Mouse (Mus musculus) testis, postnatal 14 days (tissue): ENCODE data around the gene Dhx16.

Experiments
- DNase-seq: peaks from one replicate; pipeline ENCODE4 v3.0.0; 2021; ENCODE audit warnings: low spot score

Dhx16 gene

GRCm38 (mm10) chr17:35860831-35861197 is 18.8 kb upstream of the Dhx16 start:
- DNase-seq: no peak

- peak; percentile 85 for DNase-seq
These were observed 18.3 kb upstream of the Dhx16 start, which contains the start of gene Nrm for GRCm38 (mm10) chr17:35861198-35861857. TSS of gene Nrm (plus strand) at chr17:35861318.

DNA sequence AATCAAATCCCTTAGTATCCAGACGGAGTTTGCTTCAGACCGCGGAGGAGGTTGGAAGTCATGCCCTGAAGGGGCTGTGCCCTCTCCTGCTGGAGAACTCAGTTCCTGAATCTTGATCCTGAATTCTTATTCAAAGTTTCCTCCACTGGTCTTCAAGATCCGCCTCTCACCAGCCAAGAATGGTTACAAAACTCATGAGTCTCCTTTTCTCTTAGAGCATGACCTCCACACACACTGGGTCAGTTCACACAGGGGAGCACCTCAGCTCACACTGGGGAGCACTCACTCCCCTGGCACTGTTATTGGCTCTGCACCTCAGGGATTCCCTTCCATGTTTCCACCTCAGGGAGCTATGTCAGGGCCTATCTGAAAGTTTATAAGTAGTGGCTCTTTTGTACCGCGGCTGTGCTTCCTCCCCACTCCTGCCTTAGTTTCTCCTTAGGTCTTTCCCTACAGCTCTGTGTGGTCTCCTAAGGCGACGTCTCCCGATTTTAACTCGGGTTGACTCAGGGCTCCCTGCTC is 14.7 kb upstream of the Dhx16 start:
- no peak for DNase-seq

DNA sequence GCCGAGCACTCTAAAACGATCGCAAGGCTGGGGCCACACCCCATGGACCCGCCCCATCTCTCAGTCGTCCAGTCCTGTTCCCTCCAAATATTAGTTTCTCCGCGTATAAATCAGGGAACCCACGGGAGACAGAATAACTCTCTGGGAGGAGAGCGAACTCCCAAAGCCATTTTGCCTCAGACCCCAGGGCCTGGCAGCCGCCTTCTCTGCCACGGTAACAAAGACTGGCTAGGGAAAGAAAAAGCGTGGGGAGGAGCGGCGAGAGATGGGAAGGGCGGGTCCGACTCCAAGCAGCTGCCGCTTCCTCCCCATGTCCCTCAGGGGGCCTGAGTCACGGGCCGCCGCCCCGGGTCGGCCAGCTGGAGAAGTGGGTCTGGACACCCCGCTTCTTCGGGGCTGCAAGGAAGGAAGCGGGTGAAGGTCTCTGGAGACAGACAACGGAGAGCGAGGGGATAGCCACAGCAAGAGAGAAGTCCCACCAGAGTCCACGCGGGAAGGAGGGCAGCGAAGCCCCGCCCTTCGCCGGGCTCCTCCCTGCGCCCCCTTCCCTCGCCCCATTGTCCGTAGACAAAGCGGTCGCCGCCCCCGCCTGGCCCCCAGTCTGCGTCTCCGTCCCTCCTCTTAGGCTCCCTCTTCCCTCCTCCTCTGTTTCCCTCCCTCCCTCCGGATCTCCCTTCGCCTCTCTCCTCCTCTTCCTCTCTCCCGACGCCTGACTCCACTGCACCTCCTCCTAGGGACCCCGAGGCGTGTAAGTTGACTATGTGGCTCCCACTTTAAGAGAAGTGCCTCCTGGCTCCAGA is 13.9 kb upstream of the Dhx16 start, which contains the start of gene Ppp1r18:
Gene Ppp1r18, plus strand, starts transcription at position 113 of the 800 bp plus-strand sequence.
- peak; percentile 80 for DNase-seq

DNA sequence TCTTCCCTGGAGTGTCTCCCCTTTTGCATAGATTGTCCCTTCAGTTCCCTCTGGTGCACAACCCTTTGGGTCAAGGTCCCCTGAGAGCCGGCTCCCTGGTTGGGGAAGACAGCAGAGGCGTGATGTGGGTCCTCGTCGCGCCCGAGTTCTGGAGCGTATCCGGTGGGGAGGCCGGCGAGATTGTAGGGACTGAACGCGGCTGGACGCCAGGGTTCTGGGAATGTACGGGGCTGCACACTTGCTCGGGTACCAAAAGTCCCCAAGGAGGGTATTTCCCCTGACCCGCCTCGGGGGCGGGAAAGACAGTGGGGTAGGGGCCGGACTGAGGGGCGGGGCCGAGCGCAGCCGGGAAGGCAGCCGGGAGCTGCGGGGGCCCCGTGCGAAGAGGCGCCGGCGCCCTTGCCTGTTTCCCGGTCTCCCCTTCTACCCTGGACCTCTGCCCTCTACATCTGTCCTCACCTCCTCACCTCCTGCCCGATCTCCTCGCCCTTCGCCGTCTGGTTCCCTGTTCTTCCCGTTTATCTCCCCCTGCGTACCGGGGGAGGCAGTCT is 13.3 kb upstream of the Dhx16 start:
- DNase-seq: peak; percentile 65

- DNase-seq: no peak
These were observed 12.4 kb upstream of the Dhx16 start for GRCm38 (mm10) chr17:35866911-35867890.

- no peak for DNase-seq
These were observed 11.3 kb upstream of the Dhx16 start for GRCm38 (mm10) chr17:35868165-35868820.

DNA sequence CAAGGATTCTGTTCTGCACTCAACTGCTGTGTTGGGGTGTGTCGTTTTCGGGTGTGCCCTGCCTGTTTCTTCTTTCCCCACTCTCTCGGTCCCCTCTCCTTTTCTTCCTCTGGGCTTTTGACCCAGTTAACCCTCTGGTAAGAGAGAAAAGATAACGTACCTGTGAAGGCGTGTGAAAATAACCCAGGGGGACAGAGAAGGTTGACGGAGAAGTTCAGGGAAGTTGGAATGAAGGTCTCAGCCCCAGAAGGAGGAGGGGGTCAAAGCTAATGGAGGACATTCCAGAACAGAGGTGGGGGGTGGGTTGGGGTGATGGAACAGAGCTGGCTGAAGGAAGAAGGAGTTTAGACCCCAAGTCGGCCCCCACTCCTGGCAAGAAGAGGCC is 10.7 kb upstream of the Dhx16 start:
- no peak for DNase-seq

DNA sequence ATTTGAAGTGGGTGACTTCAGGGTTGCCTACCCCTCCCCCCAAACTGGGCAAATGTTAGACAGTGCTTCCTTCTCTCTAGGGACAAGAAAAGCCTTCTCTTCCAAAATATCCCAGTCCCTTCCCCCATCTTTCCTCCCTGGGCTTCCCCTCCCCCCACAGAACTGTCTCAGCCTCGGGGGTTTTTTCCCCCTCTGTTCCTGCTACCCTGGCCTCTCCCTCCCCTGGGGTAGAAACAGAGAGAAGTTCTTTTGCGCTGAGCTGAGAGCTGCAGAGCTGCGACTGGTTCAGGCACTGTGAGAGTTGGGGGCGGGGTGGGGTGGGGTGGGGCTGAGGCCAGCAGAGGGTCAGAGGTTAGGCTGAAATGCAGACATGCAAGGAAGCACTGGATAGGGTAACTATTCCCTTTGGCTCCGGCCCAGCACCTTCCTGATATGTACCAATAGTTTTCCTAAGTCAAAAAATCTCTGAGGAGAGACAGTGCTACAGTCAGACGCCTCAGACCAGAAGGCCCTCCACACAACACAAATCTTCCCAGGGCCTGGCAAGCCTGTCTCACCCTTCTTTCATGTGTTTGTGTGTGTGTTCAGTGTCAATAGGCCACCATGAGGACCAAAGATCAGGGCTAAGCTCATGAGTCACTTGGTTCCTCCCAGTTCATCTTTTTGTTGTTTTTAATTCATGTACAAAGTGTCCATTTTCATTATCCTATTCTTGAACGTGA is 10.1 kb upstream of the Dhx16 start:
- DNase-seq: no peak

GRCm38 (mm10) chr17:35870151-35870883 is 9.3 kb upstream of the Dhx16 start:
- DNase-seq: no peak

DNA sequence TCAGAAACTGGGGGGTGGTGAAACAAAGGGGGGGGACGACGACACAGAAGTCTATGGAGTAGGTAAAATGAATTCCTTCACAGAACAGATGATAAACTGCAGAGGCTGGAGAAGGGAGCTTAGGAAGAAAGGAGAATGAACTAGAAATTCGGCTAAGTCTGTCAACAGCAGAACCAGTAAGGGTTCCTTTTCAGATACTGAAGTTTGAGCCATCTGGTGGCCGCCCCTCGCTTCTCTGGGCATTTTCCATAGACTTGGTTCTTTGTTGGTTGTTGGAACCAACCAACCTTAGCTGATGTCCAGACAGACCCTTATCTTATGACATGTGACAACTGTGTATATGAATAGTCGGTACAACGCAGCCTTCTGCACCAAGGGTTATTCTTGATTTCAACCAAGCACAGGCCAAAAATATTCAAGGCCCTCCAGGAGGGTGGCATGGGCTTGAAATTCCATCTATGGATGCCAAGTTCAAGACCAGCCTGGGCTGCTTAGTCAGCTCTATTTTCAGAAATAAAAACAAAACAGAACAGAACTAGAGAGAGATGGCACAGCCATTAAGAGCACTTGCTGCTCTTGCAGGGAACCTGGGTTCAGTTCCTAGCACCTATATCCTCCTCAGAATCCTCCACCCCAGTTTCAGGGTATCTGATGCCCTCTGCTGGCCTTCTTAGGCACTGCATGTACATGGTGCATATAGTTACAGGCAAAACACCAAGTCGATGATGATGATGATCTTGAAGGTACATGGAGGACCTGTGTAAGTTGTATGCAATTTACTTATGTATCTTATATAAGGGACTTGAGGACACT is 8.5 kb upstream of the Dhx16 start:
- DNase-seq: no peak

DNA sequence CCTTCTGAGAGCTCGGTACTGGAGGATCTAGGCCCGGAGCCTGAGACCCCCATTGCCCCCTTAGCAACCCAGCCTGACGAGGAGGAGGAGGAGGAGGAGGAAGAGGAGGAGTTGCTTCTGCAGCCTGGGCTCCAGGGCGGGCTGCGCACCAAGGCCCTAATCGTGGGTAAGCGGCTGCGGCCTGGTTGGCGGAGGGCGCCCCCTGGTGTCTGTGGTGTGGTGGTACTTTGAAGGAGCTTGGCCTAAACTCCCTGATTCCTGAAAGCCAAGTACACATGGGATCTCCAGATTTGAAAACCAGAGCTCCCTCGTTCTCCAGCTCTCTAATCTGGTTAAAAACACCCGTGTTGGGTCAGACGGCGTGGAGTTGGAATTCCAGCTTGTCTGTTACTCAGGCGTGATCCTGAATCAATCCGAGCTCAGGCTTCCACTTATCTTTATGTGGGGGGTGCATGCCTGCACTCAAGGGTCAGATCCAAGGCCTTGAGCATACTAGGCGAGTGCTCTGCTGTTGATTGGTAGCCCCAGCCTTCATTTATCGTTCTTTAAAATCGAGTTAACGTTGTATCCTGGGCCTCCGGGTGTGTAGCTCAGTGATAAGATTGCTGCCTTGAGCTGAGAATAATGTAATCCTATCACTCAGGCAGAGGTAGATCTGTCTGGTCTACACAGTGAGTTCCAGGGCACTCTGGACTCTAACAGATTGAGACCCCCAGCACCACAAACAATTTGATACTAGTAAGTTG is 5.7 kb upstream of the Dhx16 start:
- peak; percentile 79 for DNase-seq

DNA sequence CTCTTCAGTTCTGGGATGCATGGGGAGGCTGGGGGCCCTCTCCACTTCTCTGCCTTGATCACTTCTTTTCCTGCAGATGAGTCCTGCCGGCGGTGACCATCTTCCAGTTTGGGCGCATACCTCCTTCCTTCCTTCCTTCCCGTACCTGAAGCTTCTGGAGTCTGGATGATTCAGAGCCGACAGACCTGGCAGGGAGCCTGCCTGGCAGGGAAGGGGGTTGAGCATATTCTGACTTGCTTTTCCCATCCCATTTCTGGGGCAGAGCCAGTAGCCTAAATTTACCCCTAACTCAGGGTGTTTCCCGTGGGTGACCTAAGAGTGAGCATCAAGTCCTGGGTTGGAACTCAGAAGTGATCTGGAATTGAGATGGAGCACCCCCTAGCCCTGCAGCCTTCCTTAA is 4.9 kb upstream of the Dhx16 start:
- no peak for DNase-seq

GRCm38 (mm10) chr17:35882924-35883323 is 3.3 kb downstream of the Dhx16 start:
- no peak for DNase-seq

DNA sequence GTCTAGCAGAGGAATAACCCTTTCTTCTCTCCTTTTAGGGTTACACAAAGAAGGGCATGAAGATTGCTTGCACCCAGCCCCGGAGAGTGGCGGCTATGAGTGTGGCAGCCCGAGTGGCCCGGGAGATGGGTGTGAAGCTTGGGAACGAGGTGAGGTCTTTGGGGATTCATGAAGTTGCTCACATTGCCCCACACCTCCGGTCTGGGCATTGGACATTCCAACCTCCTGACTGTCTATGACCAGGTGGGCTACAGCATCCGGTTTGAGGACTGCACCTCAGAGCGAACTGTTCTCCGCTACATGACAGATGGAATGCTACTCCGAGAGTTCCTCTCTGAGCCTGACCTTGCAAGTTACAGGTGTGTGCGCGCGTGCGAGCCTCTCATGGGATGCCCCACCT is 4.2 kb downstream of the Dhx16 start:
- DNase-seq: no peak

DNA sequence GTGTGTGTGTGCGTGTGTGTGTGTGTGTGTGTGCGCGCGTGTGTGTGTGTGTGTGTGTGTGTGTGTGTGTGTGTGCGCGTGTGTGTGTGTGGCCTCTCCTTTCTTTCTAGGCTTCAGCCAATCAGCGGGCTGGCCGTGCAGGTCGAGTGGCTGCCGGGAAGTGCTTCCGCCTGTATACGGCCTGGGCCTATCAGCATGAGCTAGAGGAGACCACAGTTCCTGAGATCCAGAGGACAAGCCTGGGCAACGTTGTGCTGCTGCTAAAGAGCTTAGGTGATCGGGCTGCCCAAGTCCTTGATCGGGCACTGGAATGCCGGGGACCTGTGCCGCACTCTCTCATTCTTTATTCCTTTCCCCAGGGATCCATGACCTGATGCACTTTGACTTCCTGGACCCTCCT is 8.1 kb downstream of the Dhx16 start:
- DNase-seq: no peak

DNA sequence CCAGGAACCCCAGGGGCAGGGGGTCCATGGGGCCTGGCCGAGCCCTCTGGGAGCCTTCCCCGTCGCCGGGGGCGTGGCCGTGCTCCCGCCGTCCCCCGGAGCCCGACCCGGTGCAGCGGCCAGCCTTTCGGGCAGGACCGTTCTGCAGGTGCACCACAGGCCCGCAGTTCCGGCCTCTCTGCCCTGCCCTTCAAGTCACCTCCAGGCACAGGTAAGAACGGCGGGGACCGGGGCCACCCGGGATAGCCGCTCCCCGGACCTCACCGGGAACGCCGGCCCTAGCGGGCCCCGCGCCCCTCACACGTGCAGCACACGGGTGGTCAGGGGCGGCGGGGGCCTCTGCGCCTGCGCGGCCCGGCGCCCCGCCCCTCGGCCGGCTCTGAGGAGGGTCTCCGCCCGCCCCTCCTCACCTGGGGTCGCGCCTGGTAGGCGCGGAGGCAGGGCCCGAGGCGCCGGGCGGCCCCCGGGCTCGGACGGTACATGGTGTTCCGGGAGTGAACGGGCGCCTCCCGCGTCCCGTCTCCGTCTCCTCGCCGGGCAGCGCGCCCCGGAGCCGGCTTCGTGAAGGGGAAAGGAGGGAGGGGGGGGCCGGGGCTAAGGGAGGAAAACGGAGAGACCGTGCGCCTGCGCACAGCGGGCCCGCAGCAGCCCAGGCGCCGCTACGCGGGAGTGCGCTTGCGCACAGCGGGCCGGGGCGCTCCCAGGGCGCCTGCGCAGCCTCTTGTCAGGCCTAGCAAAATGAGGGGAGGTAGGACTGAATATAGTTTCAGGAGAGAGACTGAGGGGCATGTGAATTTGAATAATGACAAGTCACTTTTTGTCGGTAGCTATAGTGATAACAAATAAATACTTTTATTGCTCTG is 17.4 kb downstream of the Dhx16 start, which contains the start of gene 2310061I04Rik:
Gene 2310061I04Rik, minus strand, starts transcription at position 651 of the 863 bp plus-strand sequence.
- DNase-seq: peak; percentile 91
